Mouse (Mus musculus): ENCODE data around the gene Mtus2.

GRCm38 (mm10) chr5:148239067-148239466 is 281.9 kb downstream of the Mtus2 start:
- TF ChIP-seq CTCF (IDR thresholded peaks at IDR 0.05), result peak; percentile 88
- no peak for TF ChIP-seq EP300 (IDR thresholded peaks at IDR 0.05)
